Mouse (Mus musculus) gastrocnemius, postnatal 4 days (tissue): ENCODE measurements at regions not wholly inside any gene's neighbourhood (a gene's known extent, or its start where the extent isn't known, plus 50 kb on each side); places are given as distances from the start of the nearest gene placed in this dataset.

ENCODE experiments used
- DNase-seq, 2 experiments: peaks; one replicate each; pipeline ENCODE4 v3.0.0; 2021 to 2022; ENCODE audit warnings: low spot score in 2 of 2, mixed read lengths in 2 of 2

DNA sequence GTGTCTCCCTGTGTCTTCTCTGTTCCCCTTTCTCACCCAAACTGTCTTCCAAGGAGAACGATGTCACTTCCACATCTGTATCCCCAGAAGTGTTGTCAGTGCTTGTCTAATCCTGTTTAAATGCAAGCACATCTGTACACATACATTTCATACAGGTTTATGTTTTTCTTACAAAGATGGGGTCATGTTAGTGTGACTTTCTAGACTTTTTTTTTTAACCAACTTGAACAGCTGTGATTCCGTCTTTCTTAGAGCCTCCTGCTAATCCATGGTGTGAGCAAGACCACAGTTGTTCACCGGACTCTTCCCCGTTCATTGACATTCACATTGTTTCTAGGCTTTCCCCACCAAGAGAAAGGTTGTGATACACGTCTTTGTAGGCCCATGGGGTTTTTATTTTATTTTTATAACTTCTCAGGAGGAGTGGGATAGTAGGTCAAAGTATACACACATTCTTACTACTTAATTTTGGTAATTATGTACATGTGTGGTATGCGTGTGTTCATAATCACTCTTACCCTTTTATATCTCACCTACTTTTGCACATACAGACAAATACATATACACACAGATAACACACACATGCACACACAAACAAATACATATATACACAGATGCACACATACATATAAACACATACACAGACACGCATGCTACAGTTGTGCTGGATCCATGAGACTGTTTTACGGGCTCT is 100.6 kb upstream of the Cpm start:
- no peak for DNase-seq

- no peak for DNase-seq
These were observed 101.3 kb upstream of the Cpm start for GRCm38 (mm10) chr10:117527979-117528378.

- no peak for DNase-seq
These were observed 102.1 kb upstream of the Cpm start for GRCm38 (mm10) chr10:117527243-117527642.

- no peak for DNase-seq
These were observed 102.5 kb upstream of the Cpm start for GRCm38 (mm10) chr10:117526834-117527188.

DNA sequence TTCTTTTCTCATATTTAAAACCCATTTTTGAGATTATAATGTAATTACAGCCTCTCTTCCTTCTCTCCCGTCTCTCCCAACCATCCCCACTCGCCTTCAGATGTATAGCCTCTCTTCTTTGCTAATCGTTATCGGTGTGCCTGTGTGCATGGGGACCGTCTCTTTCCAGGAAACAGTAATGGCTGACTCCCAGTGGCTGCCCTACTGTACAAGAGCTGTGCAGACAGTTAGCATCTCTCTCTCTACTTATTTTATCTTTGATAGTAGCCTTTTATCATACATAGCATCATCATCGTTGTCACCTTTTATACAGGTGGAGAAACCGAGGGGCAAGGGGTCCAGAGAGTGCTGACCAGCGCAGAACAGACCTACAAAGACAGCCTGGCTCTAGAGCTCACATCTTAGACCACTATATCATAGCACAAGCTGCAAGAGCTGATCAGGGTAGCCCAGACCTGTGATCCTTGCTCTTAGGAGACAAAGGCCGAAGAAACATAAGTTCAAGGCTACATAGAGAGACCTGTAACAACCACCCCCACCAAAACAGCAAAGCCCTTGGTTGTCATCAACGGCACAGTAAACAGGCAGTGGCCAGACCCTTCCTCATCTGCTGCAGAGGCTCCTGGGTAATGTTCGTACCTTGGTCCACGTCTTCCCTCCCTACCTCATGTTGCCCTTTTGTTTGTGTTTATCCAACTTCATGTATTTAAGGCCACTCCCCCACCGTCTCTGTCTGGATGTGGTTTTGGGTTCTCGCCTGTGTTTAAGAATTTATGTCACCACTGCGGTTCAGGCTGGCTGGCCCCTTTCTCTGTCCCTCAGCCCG is 103.1 kb upstream of the Cpm start:
- DNase-seq, result no peak

DNA sequence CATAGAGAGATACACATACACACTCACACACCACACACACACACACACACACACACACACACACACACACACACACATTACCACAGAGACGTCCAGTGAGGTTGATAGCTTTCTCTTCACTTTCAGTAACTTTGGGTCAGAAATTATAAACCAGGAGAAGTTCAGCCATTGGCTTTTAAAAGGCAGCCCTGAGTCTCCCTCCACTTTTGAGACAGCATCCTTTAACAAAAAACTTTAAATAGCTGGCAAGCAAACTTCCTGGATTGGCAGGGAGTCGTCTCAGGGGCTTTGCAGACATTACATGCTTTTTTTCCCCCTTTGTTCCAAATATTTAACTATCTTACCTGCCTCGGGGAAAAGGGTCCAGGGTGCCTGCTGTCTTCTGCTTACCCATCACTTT is 103.7 kb upstream of the Cpm start:
- DNase-seq, result no peak

DNA sequence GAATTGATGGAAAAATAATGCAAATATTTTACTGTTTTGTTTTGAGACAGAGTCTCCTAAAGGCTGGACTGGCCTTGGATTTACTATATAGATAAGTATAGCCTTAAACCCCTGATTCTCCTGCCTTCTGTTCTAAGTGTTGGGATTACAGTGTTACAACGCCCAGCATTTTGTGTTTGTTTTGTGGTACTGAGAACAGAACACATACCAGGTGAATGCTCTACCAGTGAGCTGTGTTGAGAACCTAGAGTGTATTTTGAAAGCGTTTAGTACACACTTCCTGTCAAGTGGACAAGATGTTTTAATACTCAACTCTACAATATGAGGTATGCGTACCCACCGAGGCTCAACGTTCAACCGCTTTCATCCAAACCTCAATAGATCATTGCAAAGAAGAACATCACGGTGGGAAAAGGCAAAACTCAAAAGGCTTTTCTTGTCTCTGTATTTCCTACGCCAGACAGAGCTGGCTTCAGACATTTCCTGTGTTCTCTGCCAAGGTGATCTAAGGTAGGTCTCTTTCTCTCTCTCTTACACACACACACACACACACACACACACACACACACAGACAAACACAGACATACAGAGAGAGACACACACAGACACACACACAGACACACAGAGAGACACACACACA is 104.3 kb upstream of the Cpm start:
- no peak for DNase-seq

DNA sequence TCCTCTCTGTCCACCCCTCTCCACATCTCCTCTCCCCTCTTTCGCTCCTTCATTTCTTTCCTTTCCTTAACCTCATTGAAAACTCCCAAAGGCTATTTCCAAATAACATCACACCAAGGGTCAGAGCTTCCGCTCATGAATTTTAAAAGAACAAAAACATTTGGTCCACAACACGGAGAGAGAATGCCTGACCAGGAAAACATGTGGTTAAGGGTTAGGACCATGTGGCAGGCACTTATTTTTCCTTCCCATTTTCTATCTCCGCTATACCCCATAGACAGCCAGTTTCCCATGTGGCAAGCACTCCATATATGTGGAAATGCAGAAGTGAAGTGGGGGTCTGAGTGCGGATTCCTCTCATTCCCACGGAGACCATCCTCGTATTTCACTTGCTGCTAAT is 105.2 kb upstream of the Cpm start:
- DNase-seq, result no peak

DNA sequence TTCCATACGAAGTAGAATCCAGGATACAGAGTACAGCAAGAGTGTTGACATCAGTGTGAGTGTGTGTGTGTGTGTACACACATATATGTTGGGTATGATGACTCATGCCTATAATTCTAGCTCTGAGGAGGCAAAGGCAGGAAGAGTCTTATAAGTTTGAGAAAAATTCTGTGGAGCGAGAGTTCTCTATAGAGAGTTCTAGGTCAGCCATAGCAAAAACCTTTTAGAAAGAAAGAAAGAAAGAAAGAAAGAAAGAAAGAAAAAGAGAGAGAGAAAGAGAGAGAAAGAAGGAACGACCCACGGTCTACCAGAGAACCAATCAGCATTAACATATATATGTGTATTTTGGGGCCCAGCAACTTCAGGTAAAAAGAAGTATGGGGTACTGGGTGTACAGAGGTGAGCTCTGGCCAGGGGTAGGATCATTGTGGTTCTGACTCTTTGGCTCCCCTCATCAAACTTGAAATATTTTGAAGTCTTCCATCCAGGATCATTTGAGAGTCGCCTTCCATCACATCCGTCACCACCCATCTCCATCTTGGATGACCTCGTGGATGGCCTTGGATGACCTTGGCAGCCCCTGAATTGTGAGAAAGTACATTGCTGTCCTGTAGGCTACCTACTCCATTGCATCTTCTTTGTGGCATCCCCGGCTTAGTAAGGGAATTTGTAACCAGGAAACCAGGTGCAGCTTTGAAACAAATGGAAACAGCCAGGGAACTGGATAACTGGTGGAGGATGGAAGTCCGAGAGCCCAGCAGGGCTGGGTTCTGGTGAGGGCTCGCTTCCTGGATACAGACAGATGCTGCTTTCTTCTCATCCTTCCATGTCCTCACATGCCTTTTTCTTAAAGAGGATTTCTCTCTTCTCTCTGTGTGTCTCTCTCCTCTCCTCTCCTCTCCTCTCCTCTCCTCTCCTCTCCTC is 106.1 kb upstream of the Cpm start:
- DNase-seq, result no peak

DNA sequence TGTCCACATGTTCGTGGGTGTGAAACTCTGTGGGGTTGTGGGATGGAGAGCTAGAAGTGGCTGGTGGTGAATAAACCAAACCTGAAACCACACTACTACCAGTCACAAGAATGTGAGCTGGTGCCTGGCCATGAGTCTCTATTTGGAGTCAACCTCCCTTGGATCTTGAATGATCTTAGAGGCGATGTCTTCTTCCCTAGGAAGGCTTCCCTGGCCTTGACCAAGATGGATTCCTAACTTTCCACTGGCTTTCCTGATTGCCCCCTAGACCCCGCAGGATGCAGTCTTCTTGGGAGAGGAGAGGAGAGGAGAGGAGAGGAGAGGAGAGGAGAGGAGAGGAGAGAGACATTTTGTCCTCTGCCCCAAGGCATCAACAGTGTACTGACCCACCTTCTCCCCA is 106.9 kb upstream of the Cpm start:
- DNase-seq, result no peak

DNA sequence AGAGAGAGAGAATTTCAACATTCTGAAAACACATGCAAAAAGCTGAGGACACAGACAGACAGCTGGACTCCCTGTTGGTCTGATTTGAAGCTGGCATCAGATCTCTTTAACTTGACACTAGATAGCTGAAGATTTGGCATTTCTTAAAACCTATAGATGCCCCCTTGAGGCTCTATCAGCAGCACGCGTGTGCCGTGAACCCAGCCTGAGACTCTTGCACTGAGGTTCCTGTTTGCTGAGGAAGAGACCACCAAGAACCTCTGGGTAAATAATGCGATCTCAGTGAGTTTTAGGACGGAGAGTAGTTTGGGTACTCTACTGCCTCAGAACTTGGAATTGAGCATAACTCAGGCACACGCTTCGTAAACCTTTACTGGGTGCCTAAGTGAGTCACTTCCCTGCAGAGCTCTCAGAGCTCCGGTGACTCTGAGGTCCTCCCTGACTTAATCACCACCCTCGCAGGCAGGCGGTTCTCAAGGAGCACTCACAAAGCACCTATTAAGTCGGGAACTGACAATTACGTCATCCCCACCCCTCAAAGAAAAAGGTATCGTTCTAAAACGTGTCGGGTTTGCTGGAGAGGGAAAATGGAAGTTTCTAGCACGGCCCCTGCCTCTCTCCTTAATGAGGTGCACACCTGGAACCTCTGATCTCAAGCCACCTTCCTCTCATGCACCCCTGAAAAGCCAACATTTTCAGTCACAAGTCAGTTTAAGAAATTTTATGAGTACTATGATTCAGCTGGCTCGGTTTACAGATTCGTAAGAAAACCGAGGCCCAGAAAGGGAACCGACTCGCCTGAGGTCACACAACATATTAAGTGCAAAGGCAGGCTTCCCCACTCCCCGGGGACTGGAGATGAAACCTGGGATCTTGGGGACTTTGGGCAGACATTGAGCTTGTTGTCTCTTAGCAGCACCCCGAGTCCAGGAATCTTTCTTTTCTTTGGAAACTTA is 107.7 kb upstream of the Cpm start:
- DNase-seq, result no peak

DNA sequence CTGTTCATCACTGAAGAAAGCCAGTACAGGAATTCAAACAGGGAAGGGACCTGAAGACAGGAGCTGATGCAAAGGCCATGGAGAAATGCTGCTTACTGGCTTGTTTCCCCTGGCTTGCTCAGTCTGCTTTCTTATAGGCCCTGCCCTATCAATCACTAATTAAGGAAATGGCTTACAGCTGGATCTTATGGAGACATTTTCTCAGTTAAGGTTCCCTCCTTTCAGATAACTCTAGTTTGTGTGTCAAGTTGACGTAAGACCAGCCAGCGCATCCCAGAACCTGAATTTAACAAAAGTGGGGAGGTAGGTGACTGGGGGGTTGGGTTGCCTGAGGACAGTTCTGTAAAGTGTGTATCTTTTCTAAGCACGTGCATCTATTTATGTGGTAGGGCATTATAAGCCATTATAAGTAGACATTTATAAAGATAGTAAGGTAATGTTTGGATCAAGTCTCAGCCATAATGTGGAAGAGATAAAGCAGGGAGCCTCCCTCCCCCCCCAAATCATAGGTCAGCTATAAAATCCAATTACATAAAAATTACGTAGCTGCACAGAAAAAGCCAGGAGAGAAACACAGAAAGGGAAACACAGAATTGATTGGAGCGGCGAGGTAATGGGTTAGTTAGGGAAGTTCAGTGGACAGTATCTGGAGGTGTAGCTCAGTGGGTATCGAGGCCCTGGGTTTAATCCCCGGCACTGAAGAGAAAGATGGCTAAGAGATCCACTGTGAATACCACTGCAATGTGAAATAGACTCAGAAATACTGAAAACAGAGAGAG is 108.6 kb upstream of the Cpm start:
- DNase-seq, result no peak

DNA sequence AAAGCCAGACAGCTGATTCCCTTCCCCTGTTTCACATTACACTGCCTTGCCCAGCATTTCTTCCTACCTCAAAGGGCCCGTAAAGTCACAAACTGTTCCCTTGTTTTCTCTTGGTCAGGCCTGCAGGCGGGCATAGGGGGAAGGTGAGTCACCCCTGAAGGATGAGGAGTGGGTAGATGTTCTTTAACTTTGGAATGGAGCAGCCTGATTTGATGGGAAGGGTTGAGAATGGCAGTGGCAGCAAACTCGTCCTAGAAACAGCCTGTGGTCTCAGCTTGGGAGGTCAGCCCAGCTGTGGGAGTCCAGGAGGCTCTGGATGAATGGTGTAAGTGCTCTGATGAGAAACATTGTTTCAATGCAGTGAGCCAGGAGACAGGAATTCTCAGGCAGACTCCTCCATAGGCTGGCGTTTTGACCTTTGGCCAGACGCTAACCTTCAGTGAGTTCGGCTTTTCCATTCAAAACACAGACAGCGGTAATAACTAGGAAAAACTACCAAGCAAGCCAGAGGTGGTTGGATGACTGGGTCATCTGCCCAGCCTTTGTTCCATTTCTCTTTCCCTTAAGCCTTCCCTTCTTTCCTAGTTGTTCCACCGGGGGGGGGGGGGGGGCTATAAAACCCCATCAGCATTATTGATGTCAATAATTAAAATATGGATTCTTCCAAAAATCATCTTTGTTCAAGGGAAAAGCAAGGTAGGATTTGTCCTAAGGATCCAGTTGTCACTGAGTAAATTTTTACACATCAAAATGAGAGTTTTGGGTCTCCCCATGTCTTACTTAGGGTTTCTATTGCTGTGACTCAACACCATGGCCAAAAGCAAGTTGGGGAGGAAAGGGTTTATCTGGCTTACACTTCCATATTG is 109.4 kb upstream of the Cpm start:
- no peak for DNase-seq

- DNase-seq, result no peak
These were observed 110.3 kb upstream of the Cpm start for GRCm38 (mm10) chr10:117518793-117519669.

GRCm38 (mm10) chr10:117517800-117518770 is 111.2 kb upstream of the Cpm start:
- no peak for DNase-seq

DNA sequence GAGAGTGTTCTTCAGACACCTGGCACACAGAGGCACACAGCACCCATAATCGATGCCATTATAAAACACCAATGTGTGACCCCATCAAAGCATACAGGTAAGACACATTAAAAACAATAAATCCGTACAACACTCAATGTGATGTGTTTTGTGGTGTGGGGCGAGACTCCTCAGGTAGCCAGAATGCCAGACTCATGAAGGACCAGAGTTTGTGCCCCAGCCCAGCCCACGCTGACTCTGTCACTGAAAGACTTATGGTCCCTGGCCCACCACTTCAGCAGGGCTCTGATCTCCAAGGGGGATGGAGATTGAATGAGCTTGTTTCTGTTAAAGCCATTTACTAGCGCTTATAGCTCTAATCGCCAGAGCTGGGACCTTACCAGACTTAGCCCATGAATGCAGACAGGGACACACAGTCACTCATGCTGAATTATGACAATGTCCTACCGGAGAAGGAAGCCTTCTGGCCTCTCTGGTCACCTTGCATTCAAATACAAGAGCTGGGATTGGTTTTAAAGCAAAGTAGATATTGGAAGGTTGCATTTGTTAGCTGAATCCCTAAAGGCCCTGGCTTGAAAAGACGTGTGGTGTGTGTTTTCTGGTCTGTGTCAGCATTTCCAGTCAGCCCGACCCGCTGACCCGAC is 112.1 kb upstream of the Cpm start:
- DNase-seq, result no peak
